Mouse (Mus musculus) limb, embryonic 11.5 days (tissue): ENCODE results near the gene Zfp652. TPM values are rescaled to one million over a fixed set of nuclear protein-coding genes. Genes with fewer than 3 reads are reported as not detected.

Source experiments
- ATAC-seq: fragments of 200-750 bp; cut with Nextera tagmentation; 2 replicates; pipeline ENCODE4 v1.8.0; 2017; ENCODE audit warnings: low read depth; ENCODE audit not compliant: insufficient number of reproducible peaks, low FRiP score, low TSS enrichment
- DNase-seq: peaks from one replicate; pipeline ENCODE4 v3.0.0-alpha.2; 2015; ENCODE audit warnings: low spot score
- H3K27ac ChIP-seq: fragments of 300-500 bp; sonication (generic); replicated peaks from 2 replicates; pipeline ENCODE4 v1.5.1; 2014; ENCODE audit warnings: low read depth, mild to moderate bottlenecking, low read length
- H3K27me3 ChIP-seq: fragments of 300-500 bp; sonication (generic); 2 replicates; pipeline ENCODE4 v1.6.1; 2014; ENCODE audit warnings: mild to moderate bottlenecking, low read length, mixed read lengths; ENCODE audit not compliant: control insufficient read depth, insufficient read depth
- H3K36me3 ChIP-seq: fragments of 300-500 bp; sonication (generic); 2 replicates; pipeline ENCODE4 v1.6.1; 2014; ENCODE audit warnings: mild to moderate bottlenecking, low read length, moderate library complexity, mixed read lengths; ENCODE audit not compliant: control insufficient read depth, insufficient read depth
- H3K4me1 ChIP-seq: fragments of 300-500 bp; sonication (generic); 2 replicates; pipeline ENCODE4 v1.6.1; 2014; ENCODE audit warnings: low read length, mixed read lengths; ENCODE audit not compliant: control insufficient read depth, insufficient read depth
- H3K4me2 ChIP-seq: fragments of 300-500 bp; sonication (generic); 2 replicates; pipeline ENCODE4 v1.6.1; 2014; ENCODE audit warnings: low read depth, mild to moderate bottlenecking, moderate library complexity; ENCODE audit not compliant: severe bottlenecking
- H3K4me3 ChIP-seq: fragments of 300-500 bp; sonication (generic); 2 replicates; pipeline ENCODE4 v1.5.1; 2014; ENCODE audit warnings: low read depth, low read length
- H3K9ac ChIP-seq: fragments of 300-500 bp; sonication (generic); 2 replicates; pipeline ENCODE4 v1.6.1; 2014; ENCODE audit warnings: mild to moderate bottlenecking, low read length
- H3K9me3 ChIP-seq: fragments of 300-500 bp; sonication (generic); 2 replicates; pipeline ENCODE4 v1.6.1; 2016; ENCODE audit warnings: low read length; ENCODE audit not compliant: control insufficient read depth
- WGBS: fragments of 180-500 bp; shearing (Covaris S2); extraction: QIAGEN DNeasy Blood & Tissue Kit; methylation state at CpG from one replicate; pipeline ENCODE4 v1.1.7; 2014; 5-methylcytosine and 5-hydroxymethylcytosine counted together
- polyA plus RNA-seq: library from polyadenylated mRNA; unstranded; fragments of >200 nt; fragmentation: Nextera tagmentation; extraction: Ambion mirVana; gene quantifications from 2 replicates; pipeline ENCODE4 v1.2.1, GENCODE M21; 2014

The Zfp652 gene
- polyA plus RNA-seq, 1 experiment from 2014 or later = 11.7 TPM

GRCm38 (mm10) chr11:95700778-95701739 lies 11.4 kb upstream of the Zfp652 start:
- Histone ChIP-seq H3K4me1 (no peaks in the 10 kb centered on the region), H3K9ac (no peak overlapping the region), H3K4me2 (no peak overlapping the region), H3K27ac (no peak overlapping the region), H3K9me3 (no peaks in the 10 kb centered on the region), H3K4me3 (no peak overlapping the region), H3K27me3 (no peaks in the 10 kb centered on the region), H3K36me3 (no peaks in the 10 kb centered on the region)
- DNase-seq (no peak), ATAC-seq (no peak)
- WGBS = 90% methylated on average over 13 of the region's 13 CpGs

DNA sequence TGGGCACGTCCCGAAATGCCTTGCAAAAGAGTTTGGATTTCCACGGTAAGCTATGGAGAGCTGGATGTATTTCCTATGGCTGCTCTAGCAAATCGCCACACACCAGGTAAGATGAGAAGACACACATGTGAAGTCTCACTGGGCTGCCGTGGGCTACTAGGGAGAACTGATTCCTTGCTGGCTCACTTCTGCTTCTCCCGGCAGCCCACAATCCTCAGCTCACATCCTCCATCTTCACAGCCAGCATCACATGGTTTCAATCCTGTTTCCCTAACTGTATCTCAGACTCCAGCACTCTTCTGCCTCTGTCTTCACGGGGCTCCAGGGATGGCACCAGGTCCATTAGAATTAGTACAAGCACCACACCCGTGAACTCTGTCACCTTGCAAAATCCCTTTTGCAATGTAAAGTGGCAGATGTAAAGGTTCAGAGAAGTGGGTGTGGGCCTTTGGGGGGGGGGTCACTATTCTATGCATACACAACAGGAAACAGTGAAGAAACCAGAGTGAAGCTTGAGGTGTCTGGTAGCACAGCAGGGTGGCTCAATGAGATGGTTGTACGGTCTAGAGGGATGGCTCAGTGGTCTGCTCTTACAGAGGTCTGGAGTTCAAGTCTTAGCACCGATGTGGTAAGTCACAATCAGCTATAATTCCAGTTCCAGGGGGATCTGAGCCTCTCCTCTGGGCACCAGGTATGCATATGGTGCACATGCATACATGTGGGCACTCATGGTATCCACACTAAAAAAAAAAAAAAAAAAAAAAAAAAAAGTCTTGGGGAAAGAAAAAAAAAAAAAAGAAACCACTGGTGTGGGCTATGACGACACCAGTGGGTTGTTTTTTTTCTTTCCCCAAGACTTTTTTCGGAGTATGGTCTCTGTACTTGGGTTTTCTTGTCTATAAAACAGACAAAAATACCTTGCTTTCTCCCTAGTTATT lies 8.2 kb upstream of the Zfp652 start:
- WGBS = 90% methylated on average over 12 of the region's 12 CpGs
- no peaks in the 10 kb centered on the region for H3K36me3 ChIP-seq
- H3K27me3 ChIP-seq = no peaks in the 10 kb centered on the region
- H3K9ac ChIP-seq = no peak overlapping the region
- no peak for DNase-seq
- no peak overlapping the region for H3K4me2 ChIP-seq
- 0 out of 2 replicates have a peak, but pooled peaks cover 9% of the 10 kb centered on the region for H3K4me1 ChIP-seq
- H3K4me3 ChIP-seq = no peak overlapping the region
- ATAC-seq = no peak
- H3K27ac ChIP-seq = no peak overlapping the region
- H3K9me3 ChIP-seq = no peaks in the 10 kb centered on the region

- Histone ChIP-seq H3K36me3 (no peaks in the 10 kb centered on the region), H3K4me1 (0 out of 2 replicates have a peak, but pooled peaks cover 9% of the 10 kb centered on the region), H3K27me3 (no peaks in the 10 kb centered on the region), H3K27ac (no peak overlapping the region), H3K4me2 (no peak overlapping the region), H3K9ac (no peak overlapping the region), H3K4me3 (no peak overlapping the region), H3K9me3 (no peaks in the 10 kb centered on the region)
- ATAC-seq = no peak
- DNase-seq = no peak
- 83% methylated on average over 4 of the region's 4 CpGs for WGBS
These were observed 7.5 kb upstream of the Zfp652 start for GRCm38 (mm10) chr11:95704970-95705330.

DNA sequence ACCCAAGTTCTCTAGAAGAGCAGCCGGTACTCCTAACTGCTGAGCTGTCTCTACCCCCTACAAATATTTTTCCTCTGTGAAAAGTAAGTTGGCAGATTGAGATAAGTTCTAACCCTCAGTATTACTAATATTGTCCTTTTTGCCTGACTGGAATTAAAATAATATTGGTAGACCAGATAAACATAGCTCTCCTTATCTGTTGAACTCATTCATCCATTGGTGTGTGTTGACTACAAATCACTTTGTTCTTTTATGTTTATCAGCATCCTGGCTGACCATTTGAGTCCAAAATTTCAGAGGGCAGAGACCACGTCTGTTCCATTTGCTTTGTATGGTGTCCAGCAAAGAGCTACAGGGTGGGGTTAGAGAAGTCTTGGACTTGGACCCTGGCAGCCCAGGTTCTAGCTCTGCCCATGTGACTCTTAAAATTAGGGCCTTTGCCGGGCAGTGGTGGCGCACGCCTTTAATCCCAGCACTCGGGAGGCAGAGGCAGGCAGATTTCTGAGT lies 2.9 kb upstream of the Zfp652 start:
- 90% methylated on average over 6 of the region's 6 CpGs for WGBS
- no peak overlapping the region for H3K27ac ChIP-seq
- no peak for ATAC-seq
- H3K9me3 ChIP-seq = no peaks in the 10 kb centered on the region
- H3K36me3 ChIP-seq = no peaks in the 10 kb centered on the region
- H3K4me1 ChIP-seq = peaks cover 15% of the 10 kb centered on the region
- DNase-seq = no peak
- no peak overlapping the region for H3K9ac ChIP-seq
- no peaks in the 10 kb centered on the region for H3K27me3 ChIP-seq
- H3K4me3 ChIP-seq = no peak overlapping the region
- no peak overlapping the region for H3K4me2 ChIP-seq

GRCm38 (mm10) chr11:95710478-95710877 lies 2.0 kb upstream of the Zfp652 start:
- H3K36me3 ChIP-seq = no peaks in the 10 kb centered on the region
- no peaks in the 10 kb centered on the region for H3K9me3 ChIP-seq
- H3K4me2 ChIP-seq = no peak overlapping the region
- DNase-seq (no peak), ATAC-seq (no peak)
- H3K27ac ChIP-seq = no peak overlapping the region
- no peaks in the 10 kb centered on the region for H3K27me3 ChIP-seq
- H3K9ac ChIP-seq = no peak overlapping the region
- no peak overlapping the region for H3K4me3 ChIP-seq
- 87% methylated on average over 7 of the region's 7 CpGs for WGBS
- peaks cover 22% of the 10 kb centered on the region for H3K4me1 ChIP-seq

GRCm38 (mm10) chr11:95712085-95712562 lies 349 bp upstream of the Zfp652 start:
- Histone ChIP-seq H3K9ac (peak overlapping the region; percentile 96; the same call in 1 of the 2 replicates), H3K36me3 (no peaks in the 10 kb centered on the region), H3K4me3 (peak overlapping the region; percentile 91), H3K27me3 (no peaks in the 10 kb centered on the region), H3K27ac (peak overlapping the region; percentile 98; the same call in 1 of the 2 replicates), H3K4me2 (peak overlapping the region; percentile 90), H3K9me3 (no peaks in the 10 kb centered on the region), H3K4me1 (peaks cover 25% of the 10 kb centered on the region)
- DNase-seq (no peak), ATAC-seq (no peak)
- 25% methylated on average over 12 of the region's 12 CpGs for WGBS

DNA sequence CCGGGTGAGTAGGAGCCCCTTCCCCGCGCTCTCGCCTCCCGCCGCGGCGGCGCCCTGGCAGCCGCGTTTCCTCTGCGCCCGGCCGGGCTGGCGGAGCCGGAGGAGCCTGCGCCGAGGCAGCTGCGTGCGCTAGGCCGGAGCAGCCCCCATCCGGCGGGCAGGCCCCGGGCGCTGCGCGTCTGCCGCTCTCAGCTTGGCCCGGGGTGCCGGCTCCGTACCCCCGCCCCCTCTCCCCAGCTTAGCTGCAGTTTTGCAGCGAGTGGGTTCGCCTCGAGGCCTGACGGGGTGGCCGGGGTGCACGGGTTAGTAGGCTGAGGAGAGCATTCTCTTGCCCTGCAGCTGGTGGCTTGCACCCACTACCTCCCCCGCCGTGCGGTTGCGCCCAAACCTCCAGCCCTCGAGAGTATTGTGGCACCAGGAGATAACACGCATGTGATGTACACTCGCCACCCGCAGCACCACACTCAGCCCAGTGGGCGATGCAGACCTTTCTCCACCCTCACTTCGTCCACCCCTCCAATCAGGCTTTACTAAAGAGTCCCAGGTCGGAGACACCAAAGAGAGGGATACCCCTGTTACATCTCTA lies 845 bp downstream of the Zfp652 start:
- H3K9me3 ChIP-seq = no peaks in the 10 kb centered on the region
- ATAC-seq = peak; percentile 41; the same call in 1 of the 2 replicates

More for the DNA sequence above, 845 bp downstream of the Zfp652 start:
- H3K4me2 ChIP-seq = peak overlapping the region; percentile 90
- peak overlapping the region; percentile 96 for H3K9ac ChIP-seq
- H3K27ac ChIP-seq = peak overlapping the region; percentile 98
- DNase-seq = peak; percentile 57
- no peaks in the 10 kb centered on the region for H3K36me3 ChIP-seq
- WGBS = under 1% methylated on average over 46 of the region's 49 CpGs
- peak overlapping the region; percentile 91 for H3K4me3 ChIP-seq
- H3K27me3 ChIP-seq = no peaks in the 10 kb centered on the region
- peaks cover 17% of the 10 kb centered on the region for H3K4me1 ChIP-seq
